Mouse (Mus musculus): ENCODE results near the gene Cdk4. TPM values are rescaled to one million over a fixed set of nuclear protein-coding genes. Genes with fewer than 3 reads are reported as not detected.

Gene Cdk4
- polyA plus RNA-seq, 1 experiment from 2014 or later = 645 TPM

DNA sequence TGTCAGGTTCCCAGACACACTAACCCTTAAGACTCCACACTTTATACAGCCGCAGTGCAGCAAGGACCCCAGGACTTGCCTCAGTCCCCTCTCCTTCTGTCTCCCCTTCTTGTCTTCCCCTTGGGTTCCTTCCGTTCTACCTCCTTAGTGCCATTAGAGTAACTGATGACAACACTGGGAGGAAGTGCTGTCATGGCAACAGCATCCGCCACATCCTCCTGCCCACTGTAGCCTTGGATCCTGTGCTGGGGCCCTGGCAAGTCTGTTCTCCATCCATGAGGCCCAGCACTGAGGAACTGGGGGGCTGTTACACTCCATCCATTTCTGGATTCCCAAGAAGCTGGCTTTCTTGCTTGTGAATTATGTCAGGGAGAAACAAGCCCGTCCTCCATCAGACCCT lies 12.7 kb downstream of the Cdk4 start:
- peaks cover 59% of the 10 kb centered on the region for H3K27me3 ChIP-seq
- WGBS (ENCODE audit: insufficient replicate concordance) = 24% methylated on average over 4 of the region's 4 CpGs
- no peak for DNase-seq
- no peaks in the 10 kb centered on the region; the same call in 1 of the 2 replicates for H3K36me3 ChIP-seq
- H3K9me3 ChIP-seq (replicated peaks) = no peaks in the 10 kb centered on the region
- H3K9ac ChIP-seq = peak overlapping the region; percentile 40; the same call in 1 of the 2 replicates
- H3K27ac ChIP-seq = no peak overlapping the region
- peaks cover 67% of the 10 kb centered on the region for H3K4me1 ChIP-seq (replicated peaks)
- peak overlapping the region; percentile 52 for H3K4me2 ChIP-seq
- H3K4me3 ChIP-seq (replicated peaks) = peak overlapping the region; percentile 21
- peak; percentile 5; the same call in 1 of the 2 replicates for ATAC-seq (ENCODE audit: low read depth)

DNA sequence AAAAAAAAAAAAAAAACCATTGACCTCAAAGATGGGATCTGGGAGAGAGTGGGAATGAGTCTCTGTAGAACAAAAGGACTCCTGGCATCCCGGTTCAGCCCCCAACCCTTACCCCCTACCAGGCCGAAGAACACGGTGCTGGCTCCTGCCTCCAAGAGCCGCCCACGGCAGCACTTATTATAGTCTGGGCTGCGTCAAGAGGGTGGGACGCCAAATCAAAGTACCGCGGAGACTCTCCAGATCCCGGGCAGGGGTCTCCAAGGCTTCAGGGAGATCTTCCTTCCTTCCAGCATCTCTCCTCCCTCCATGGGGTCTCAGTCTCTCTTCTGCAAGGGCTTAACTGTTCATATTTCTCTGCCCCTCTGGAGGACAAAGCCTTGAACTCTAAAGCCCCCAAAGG lies 14.2 kb downstream of the Cdk4 start:
- no peaks in the 10 kb centered on the region; the same call in 1 of the 2 replicates for H3K36me3 ChIP-seq
- H3K9me3 ChIP-seq (replicated peaks) = no peaks in the 10 kb centered on the region
- no peak overlapping the region for H3K4me3 ChIP-seq (replicated peaks)
- ATAC-seq (ENCODE audit: low read depth) (no peak), DNase-seq (no peak)
- H3K27me3 ChIP-seq = peaks cover 73% of the 10 kb centered on the region
- H3K9ac ChIP-seq = no peak overlapping the region
- H3K4me1 ChIP-seq (replicated peaks) = peaks cover 76% of the 10 kb centered on the region
- WGBS (ENCODE audit: insufficient replicate concordance) = 53% methylated on average over 10 of the region's 10 CpGs
- H3K4me2 ChIP-seq = no peak overlapping the region
- H3K27ac ChIP-seq = no peak overlapping the region

DNA sequence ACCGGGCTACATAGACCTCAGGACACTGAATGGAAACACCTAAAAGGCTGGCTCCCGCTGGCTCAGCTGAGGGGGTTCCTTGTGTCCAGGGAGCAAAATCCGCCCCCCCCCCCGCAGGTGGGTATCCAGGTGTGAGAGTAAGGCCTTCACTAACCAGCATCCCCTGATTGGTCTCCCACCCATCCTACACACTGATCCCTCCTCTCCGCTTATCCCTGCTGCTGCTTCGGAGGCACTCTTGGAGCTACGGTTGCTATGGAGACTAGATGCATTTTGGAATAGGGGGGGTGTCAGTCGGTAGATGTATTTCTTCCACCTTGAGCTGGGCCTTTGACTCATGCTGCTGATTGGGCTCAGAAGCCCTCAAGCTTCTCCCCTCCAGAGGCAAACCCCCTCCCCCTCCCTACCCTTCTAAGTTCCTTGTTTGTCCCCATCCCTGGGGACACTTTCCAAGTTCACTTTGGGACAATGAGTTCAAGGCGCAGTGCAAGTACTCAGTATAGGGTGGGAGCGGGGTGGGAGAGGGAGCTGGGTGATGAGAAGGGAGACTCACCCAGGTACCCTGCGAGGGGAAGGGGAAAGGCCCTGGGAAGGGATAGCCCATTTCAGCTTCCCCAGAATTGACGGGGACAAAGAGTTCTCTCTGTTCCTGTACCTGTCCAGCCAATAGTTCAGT lies 14.8 kb downstream of the Cdk4 start:
- no peaks in the 10 kb centered on the region for H3K9me3 ChIP-seq (replicated peaks)
- H3K4me2 ChIP-seq = peak overlapping the region; percentile 70; the same call in 1 of the 2 replicates
- no peak overlapping the region for H3K9ac ChIP-seq
- no peak overlapping the region for H3K27ac ChIP-seq
- H3K4me1 ChIP-seq (replicated peaks) = peaks cover 79% of the 10 kb centered on the region
- no peaks in the 10 kb centered on the region; the same call in 1 of the 2 replicates for H3K36me3 ChIP-seq
- DNase-seq = no peak
- H3K4me3 ChIP-seq (replicated peaks) = no peak overlapping the region
- 38% methylated on average over 12 of the region's 12 CpGs for WGBS (ENCODE audit: insufficient replicate concordance)
- ATAC-seq (ENCODE audit: low read depth) = no peak
- peaks cover 80% of the 10 kb centered on the region for H3K27me3 ChIP-seq

DNA sequence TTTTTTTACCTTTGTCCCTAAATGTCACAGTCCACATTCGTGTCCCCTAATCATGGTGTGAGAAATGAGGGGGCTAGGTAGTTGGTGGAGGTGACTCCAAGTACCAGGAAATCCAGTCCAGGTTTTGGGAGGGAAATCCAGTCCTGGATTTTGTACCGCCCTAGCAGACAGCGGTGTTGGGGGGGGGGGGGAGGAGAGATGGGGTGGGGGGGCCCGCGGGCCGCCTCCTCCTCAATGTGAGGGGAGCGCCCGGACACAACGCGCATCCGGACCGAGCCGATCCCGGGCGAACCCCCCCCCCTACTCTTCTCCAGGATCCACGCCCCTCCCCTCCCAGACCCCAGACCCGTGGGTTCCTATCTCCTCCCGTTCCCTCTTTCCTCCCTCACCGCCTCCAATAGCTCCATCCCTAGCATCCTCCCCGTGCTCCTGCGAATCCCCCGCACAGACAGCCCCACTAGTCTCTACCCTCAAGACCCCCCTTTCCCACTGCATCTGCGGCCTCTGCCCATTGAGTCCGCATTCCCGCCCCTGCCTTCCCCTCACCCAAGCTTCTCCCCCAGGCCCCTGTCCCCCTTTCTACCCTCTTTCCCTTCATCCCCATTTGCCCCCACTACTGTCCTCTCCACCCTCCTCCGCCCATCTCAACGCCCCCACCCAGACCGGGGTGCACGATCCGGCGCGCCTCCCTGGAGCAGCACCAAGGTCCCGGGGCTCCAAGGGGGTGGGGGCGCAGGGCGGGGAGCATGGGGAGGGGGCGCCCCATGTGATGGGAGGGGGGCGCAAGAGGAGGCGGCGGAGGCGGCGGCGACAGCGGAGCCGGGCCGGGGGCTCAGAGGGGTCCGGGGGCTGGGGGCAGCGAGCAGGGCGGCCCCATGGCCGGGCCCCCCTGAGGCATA lies 15.6 kb downstream of the Cdk4 start:
- H3K27me3 ChIP-seq = peaks cover 87% of the 10 kb centered on the region
- DNase-seq (no peak), ATAC-seq (ENCODE audit: low read depth) (no peak)
- no peaks in the 10 kb centered on the region for H3K9me3 ChIP-seq (replicated peaks)
- H3K4me2 ChIP-seq = peak overlapping the region; percentile 70
- WGBS (ENCODE audit: insufficient replicate concordance) = 3% methylated on average over 35 of the region's 49 CpGs
- peak overlapping the region; percentile 49 for H3K4me3 ChIP-seq (replicated peaks)
- peak overlapping the region; percentile 36 for H3K9ac ChIP-seq
- H3K27ac ChIP-seq = no peak overlapping the region
- H3K36me3 ChIP-seq = no peaks in the 10 kb centered on the region; the same call in 1 of the 2 replicates
- H3K4me1 ChIP-seq (replicated peaks) = peaks cover 79% of the 10 kb centered on the region

DNA sequence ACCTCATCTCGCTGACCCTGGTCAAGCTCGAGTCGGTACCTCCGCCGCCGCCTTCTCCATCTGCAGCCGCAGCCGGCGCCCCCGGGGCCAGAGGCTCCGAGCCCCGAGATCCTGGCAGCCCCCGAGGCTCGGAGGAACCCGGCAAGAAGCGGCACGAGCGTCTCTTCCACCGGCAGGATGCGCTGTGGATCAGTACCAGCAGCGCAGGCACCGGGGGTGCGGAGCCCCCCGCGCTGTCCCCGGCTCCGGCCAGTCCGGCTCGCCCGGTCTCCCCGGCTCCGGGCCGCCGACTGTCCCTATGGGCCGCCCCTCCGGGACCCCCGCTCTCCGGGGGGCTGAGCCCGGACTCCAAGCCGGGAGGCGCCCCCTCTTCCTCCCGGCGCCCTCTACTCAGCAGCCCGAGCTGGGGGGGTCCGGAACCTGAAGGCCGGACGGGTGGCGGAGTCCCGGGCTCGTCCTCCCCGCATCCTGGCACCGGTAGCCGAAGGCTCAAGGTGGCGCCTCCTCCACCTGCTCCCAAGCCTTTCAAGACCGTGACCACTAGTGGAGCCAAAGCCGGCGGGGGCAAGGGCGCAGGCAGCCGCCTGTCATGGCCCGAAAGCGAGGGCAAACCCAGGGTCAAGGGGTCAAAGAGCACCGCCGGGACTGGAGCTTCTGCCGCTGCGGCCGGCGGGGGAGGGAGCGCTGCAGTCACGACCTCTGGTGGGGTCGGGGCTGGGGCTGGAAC lies 16.5 kb downstream of the Cdk4 start:
- no peak overlapping the region for H3K27ac ChIP-seq
- DNase-seq (no peak), ATAC-seq (ENCODE audit: low read depth) (no peak)
- no peaks in the 10 kb centered on the region; the same call in 1 of the 2 replicates for H3K36me3 ChIP-seq
- peaks cover 88% of the 10 kb centered on the region for H3K27me3 ChIP-seq
- 37% methylated on average over 64 of the region's 70 CpGs for whole genome bisulfite sequencing (ENCODE audit: insufficient replicate concordance)
- H3K4me3 ChIP-seq (replicated peaks) = peak overlapping the region; percentile 49
- peak overlapping the region; percentile 70 for H3K4me2 ChIP-seq
- peak overlapping the region; percentile 36; the same call in 1 of the 2 replicates for H3K9ac ChIP-seq
- peaks cover 78% of the 10 kb centered on the region for H3K4me1 ChIP-seq (replicated peaks)
- no peaks in the 10 kb centered on the region for H3K9me3 ChIP-seq (replicated peaks)

DNA sequence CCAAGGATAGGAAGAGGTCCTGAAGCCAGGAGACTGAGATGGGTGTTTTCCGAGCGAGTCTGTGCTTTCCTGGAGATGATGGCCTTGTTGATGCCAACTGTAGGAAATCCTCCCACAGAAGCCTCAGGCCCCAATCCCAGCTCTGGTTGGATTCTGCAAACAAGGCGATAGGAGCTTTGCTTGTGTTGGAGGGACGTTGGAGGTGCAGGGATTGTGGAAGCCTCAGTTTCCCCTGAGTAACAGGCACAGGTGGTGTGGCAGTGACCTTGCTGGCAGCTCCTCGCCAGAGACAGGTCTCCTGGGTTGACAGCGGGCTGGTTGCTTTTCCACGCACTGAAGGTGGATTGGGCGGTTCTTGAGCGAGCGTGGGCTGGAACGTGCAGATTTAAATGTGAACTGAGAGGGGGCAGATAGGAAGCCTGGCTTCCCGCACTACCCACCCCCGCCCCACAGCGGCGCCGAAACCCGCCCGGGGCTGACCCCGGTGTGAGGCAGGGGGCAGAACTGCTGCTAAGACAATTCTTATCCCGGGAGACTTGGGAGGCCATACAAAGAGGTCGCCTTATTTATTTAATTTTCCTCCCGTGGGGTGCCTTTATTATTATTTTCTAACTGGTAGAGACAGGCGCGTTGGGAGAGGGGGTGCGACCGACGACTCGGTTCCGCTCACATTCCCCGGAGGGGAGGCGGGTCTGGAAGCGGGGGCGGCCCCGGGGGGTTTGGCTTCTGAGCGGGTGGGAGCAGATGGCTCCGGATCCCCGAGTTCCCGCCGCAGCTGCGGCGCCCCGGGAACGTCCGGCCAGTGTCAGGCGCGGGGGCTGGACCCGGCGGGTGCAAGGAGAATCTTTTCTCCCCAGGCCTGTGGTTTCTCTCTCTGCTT lies 17.8 kb downstream of the Cdk4 start:
- Histone ChIP-seq H3K9me3 (replicated peaks) (no peaks in the 10 kb centered on the region), H3K27ac (no peak overlapping the region), H3K36me3 (no peaks in the 10 kb centered on the region; the same call in 1 of the 2 replicates), H3K27me3 (peaks cover 76% of the 10 kb centered on the region), H3K4me2 (peak overlapping the region; percentile 50), H3K4me1 (replicated peaks) (peaks cover 65% of the 10 kb centered on the region), H3K4me3 (replicated peaks) (peak overlapping the region; percentile 26), H3K9ac (no peak overlapping the region)
- no peak for DNase-seq
- 22% methylated on average over 48 of the region's 48 CpGs for WGBS (ENCODE audit: insufficient replicate concordance)
- no peak for ATAC-seq (ENCODE audit: low read depth)

DNA sequence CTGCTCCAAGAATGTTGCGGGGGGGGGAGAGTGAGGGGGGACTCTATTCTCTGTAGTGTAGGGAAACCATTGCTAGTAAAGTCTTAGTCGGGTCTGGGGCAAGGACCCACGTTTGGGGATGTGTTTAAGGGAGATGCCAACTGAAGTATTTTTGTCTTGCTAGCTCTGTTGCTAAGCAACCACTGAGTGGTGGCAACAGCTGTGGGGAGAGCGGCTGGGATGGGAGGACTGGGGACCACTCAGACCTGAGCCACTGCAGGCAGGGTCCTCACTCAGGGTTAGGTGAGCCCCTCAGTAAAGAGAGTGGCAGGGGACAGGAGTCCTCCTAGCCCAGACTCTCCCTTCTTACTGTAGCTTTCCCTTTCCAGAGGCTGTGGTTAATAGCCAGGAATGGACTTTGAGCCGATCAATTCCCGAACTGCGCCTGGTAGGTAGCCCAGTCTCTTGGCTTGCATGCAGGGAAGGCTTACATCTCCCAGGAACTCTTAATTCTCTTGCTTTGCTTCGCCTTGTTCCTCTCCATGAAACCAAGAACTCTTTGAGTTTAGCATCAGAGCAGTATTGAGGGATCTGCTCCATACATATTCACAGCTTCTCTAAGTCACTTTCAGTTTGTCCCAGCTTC lies 18.8 kb downstream of the Cdk4 start:
- Histone ChIP-seq H3K27ac (no peak overlapping the region), H3K9me3 (replicated peaks) (no peaks in the 10 kb centered on the region), H3K36me3 (no peaks in the 10 kb centered on the region; the same call in 1 of the 2 replicates), H3K4me1 (replicated peaks) (peaks cover 56% of the 10 kb centered on the region), H3K4me2 (peak overlapping the region; percentile 50; the same call in 1 of the 2 replicates), H3K4me3 (replicated peaks) (no peak overlapping the region), H3K27me3 (peaks cover 68% of the 10 kb centered on the region), H3K9ac (no peak overlapping the region)
- 49% methylated on average over 8 of the region's 8 CpGs for WGBS (ENCODE audit: insufficient replicate concordance)
- DNase-seq = no peak
- ATAC-seq (ENCODE audit: low read depth) = no peak

DNA sequence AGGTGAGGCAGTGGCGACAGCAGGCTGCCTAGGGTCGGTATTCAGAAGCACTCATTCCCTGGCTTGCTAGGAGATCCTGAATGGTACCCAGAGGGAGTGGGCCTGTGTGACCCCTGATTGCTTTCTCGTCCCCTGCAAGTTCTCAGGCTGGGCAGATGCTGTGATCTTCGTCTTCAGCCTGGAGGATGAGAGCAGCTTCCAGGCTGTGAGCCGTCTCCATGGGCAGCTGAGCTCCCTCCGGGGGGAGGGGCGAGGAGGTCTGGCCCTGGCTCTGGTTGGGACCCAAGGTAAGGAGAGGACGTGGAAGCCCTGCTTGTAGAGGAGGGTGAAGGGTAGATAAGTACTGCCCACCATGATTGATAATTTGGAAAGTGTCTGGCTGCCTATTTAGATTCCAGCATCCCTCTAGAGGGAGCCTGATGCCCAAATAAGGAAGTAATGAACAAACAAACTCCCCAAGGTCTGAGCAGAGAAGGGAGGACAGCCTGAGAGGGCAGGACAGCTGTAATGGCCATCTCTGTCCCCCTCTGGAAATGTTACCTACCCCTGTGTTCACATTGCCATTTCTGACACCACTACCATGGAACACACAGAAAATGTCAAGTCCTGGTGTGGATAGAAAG lies 20.1 kb downstream of the Cdk4 start:
- H3K4me1 ChIP-seq (replicated peaks) = peaks cover 43% of the 10 kb centered on the region
- H3K27me3 ChIP-seq = peaks cover 56% of the 10 kb centered on the region
- DNase-seq (no peak), ATAC-seq (ENCODE audit: low read depth) (no peak)
- no peak overlapping the region for H3K9ac ChIP-seq
- no peak overlapping the region for H3K4me3 ChIP-seq (replicated peaks)
- no peaks in the 10 kb centered on the region; the same call in 1 of the 2 replicates for H3K36me3 ChIP-seq
- WGBS (ENCODE audit: insufficient replicate concordance) = 59% methylated on average over 8 of the region's 8 CpGs
- no peaks in the 10 kb centered on the region for H3K9me3 ChIP-seq (replicated peaks)
- no peak overlapping the region for H3K27ac ChIP-seq
- H3K4me2 ChIP-seq = no peak overlapping the region

DNA sequence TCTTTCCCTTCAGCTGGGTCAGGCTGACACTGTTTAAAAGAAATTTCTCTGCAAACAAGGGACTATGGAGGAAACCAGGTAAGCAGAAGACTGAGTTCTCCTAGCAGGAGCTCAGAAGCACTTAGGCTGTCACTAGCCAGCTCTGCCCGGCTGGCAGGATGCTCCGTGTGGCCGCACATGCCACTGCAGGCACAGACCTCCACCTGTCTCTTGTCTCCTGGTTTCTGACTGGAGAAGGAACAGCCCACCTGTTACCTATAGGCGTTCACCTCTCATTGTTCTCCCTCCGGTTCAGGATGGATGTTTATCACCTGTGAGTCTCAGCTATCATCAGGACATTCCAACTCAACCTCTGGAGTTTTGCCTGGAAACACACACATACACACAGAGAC lies 20.6 kb downstream of the Cdk4 start:
- ATAC-seq (ENCODE audit: low read depth) (no peak), DNase-seq (no peak)
- Histone ChIP-seq H3K4me3 (replicated peaks) (no peak overlapping the region), H3K27me3 (peaks cover 52% of the 10 kb centered on the region), H3K27ac (no peak overlapping the region), H3K9ac (no peak overlapping the region), H3K4me2 (no peak overlapping the region), H3K4me1 (replicated peaks) (peaks cover 38% of the 10 kb centered on the region), H3K36me3 (no peaks in the 10 kb centered on the region; the same call in 1 of the 2 replicates), H3K9me3 (replicated peaks) (no peaks in the 10 kb centered on the region)
- WGBS (ENCODE audit: insufficient replicate concordance) = 65% methylated on average over 5 of the region's 5 CpGs

DNA sequence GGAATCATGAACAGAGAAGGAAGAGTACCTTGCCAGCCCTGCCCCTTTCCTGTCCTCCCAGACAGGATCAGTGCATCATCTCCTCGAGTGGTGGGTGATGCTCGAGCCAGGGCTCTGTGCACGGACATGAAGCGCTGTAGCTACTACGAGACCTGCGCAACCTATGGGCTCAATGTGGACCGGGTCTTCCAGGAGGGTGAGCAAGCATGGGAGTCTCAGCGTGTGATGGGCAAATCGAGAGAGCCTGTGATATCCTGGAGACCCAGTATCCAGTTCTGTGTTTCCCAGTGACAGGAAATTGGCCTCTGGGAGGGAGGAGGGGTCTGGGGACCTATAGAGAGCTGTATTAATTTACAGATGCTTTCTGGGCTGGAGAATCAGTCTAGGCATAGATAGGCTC lies 21.7 kb downstream of the Cdk4 start:
- peaks cover 52% of the 10 kb centered on the region for H3K27me3 ChIP-seq
- H3K4me2 ChIP-seq = no peak overlapping the region
- 75% methylated on average over 9 of the region's 9 CpGs for WGBS (ENCODE audit: insufficient replicate concordance)

More for the DNA sequence above, 21.7 kb downstream of the Cdk4 start:
- DNase-seq (no peak), ATAC-seq (ENCODE audit: low read depth) (no peak)
- Histone ChIP-seq H3K9ac (no peak overlapping the region), H3K27ac (no peak overlapping the region), H3K36me3 (no peaks in the 10 kb centered on the region), H3K9me3 (replicated peaks) (no peaks in the 10 kb centered on the region), H3K4me3 (replicated peaks) (no peak overlapping the region), H3K4me1 (replicated peaks) (peaks cover 27% of the 10 kb centered on the region)

Measured in liver, embryonic 13.5 days (tissue).